Mouse (Mus musculus): ENCODE data around the gene Oxsr1. TPM values are rescaled to one million over a fixed set of nuclear protein-coding genes. Genes with fewer than 3 reads are reported as not detected.
"Not testable (repeated sequence)": the region's sequence is repeated elsewhere in the genome, so short reads cannot be mapped to it uniquely, and the experiment has no call there.

Gene Oxsr1
- polyA plus RNA-seq, 1 experiment from 2014 or later, result 11.9 TPM

GRCm38 (mm10) chr9:119265373-119266120, 56.7 kb downstream of the Oxsr1 start:
- not testable (repeated sequence) for ATAC-seq (ENCODE audit: low FRiP score, low read depth); H3K9ac ChIP-seq; H3K9me3 ChIP-seq; H3K27ac ChIP-seq; H3K4me2 ChIP-seq (replicated peaks); H3K27me3 ChIP-seq; H3K4me3 ChIP-seq; H3K4me1 ChIP-seq
- peaks cover 58% of the 10 kb centered on the region for H3K36me3 ChIP-seq
- WGBS, result 74% methylated on average over 1 of the region's 1 CpGs

- Histone ChIP-seq H3K4me1 (no peaks in the 10 kb centered on the region), H3K4me2 (replicated peaks) (no peak overlapping the region), H3K4me3 (no peak overlapping the region), H3K36me3 (peaks cover 59% of the 10 kb centered on the region), H3K27me3 (no peaks in the 10 kb centered on the region), H3K27ac (no peak overlapping the region), H3K9ac (no peak overlapping the region), H3K9me3 (no peaks in the 10 kb centered on the region)
- 89% methylated on average over 4 of the region's 4 CpGs for WGBS
- ATAC-seq (ENCODE audit: low FRiP score, low read depth), result no peak
Observed at GRCm38 (mm10) chr9:119263067-119263466, 59.2 kb downstream of the Oxsr1 start.

GRCm38 (mm10) chr9:119260825-119261224, 61.4 kb downstream of the Oxsr1 start:
- H3K4me1 ChIP-seq, result no peaks in the 10 kb centered on the region
- 78% methylated on average over 2 of the region's 2 CpGs for WGBS
- no peaks in the 10 kb centered on the region for H3K27me3 ChIP-seq
- no peak for ATAC-seq (ENCODE audit: low FRiP score, low read depth)
- H3K4me2 ChIP-seq (replicated peaks), result no peak overlapping the region
- no peak overlapping the region for H3K27ac ChIP-seq
- H3K9ac ChIP-seq, result no peak overlapping the region
- H3K9me3 ChIP-seq, result no peaks in the 10 kb centered on the region
- H3K36me3 ChIP-seq, result peaks cover 63% of the 10 kb centered on the region
- no peak overlapping the region for H3K4me3 ChIP-seq

GRCm38 (mm10) chr9:119258785-119259184, 63.4 kb downstream of the Oxsr1 start:
- no peak overlapping the region for H3K9ac ChIP-seq
- H3K27me3 ChIP-seq, result no peaks in the 10 kb centered on the region
- no peak overlapping the region for H3K4me3 ChIP-seq
- no peak overlapping the region for H3K27ac ChIP-seq
- peaks cover 61% of the 10 kb centered on the region for H3K36me3 ChIP-seq
- no peaks in the 10 kb centered on the region for H3K9me3 ChIP-seq
- no peak for ATAC-seq (ENCODE audit: low FRiP score, low read depth)
- H3K4me1 ChIP-seq, result no peaks in the 10 kb centered on the region
- WGBS, result 94% methylated on average over 2 of the region's 2 CpGs
- H3K4me2 ChIP-seq (replicated peaks), result no peak overlapping the region

GRCm38 (mm10) chr9:119258128-119258527, 64.1 kb downstream of the Oxsr1 start:
- Histone ChIP-seq H3K4me1 (no peaks in the 10 kb centered on the region), H3K4me2 (replicated peaks) (no peak overlapping the region), H3K9ac (no peak overlapping the region), H3K36me3 (peaks cover 63% of the 10 kb centered on the region), H3K27me3 (no peaks in the 10 kb centered on the region), H3K9me3 (no peaks in the 10 kb centered on the region), H3K4me3 (no peak overlapping the region), H3K27ac (no peak overlapping the region)
- ATAC-seq (ENCODE audit: low FRiP score, low read depth), result no peak
- 88% methylated on average over 5 of the region's 5 CpGs for WGBS

- WGBS, result 95% methylated on average over 12 of the region's 12 CpGs
- no peaks in the 10 kb centered on the region for H3K27me3 ChIP-seq
- no peak for ATAC-seq (ENCODE audit: low FRiP score, low read depth)
- H3K27ac ChIP-seq, result no peak overlapping the region
- no peak overlapping the region for H3K4me2 ChIP-seq (replicated peaks)
- no peaks in the 10 kb centered on the region for H3K9me3 ChIP-seq
- peaks cover 64% of the 10 kb centered on the region for H3K36me3 ChIP-seq
- H3K4me1 ChIP-seq, result no peaks in the 10 kb centered on the region
- H3K4me3 ChIP-seq, result no peak overlapping the region
- no peak overlapping the region for H3K9ac ChIP-seq
Observed at GRCm38 (mm10) chr9:119256161-119256560, 66.1 kb downstream of the Oxsr1 start.

- no peak overlapping the region for H3K27ac ChIP-seq
- H3K9ac ChIP-seq, result no peak overlapping the region
- no peak for ATAC-seq (ENCODE audit: low FRiP score, low read depth)
- WGBS, result 100% methylated on average over 1 of the region's 1 CpGs
- peaks cover 73% of the 10 kb centered on the region for H3K36me3 ChIP-seq
- H3K4me3 ChIP-seq, result no peak overlapping the region
- no peak overlapping the region for H3K4me2 ChIP-seq (replicated peaks)
- no peaks in the 10 kb centered on the region for H3K27me3 ChIP-seq
- no peaks in the 10 kb centered on the region for H3K4me1 ChIP-seq
- no peaks in the 10 kb centered on the region for H3K9me3 ChIP-seq
Observed at GRCm38 (mm10) chr9:119255096-119255495, 67.1 kb downstream of the Oxsr1 start.

- no peak overlapping the region for H3K4me2 ChIP-seq (replicated peaks)
- 74% methylated on average over 2 of the region's 2 CpGs for WGBS
- H3K9ac ChIP-seq, result no peak overlapping the region
- H3K9me3 ChIP-seq, result no peaks in the 10 kb centered on the region
- H3K36me3 ChIP-seq, result peaks cover 69% of the 10 kb centered on the region
- no peak for ATAC-seq (ENCODE audit: low FRiP score, low read depth)
- H3K4me1 ChIP-seq, result no peaks in the 10 kb centered on the region
- H3K27ac ChIP-seq, result no peak overlapping the region
- H3K4me3 ChIP-seq, result no peak overlapping the region
- no peaks in the 10 kb centered on the region for H3K27me3 ChIP-seq
Observed at GRCm38 (mm10) chr9:119254187-119254586, 68.0 kb downstream of the Oxsr1 start.

GRCm38 (mm10) chr9:119247996-119248395, 74.2 kb downstream of the Oxsr1 start:
- Histone ChIP-seq H3K27ac (no peak overlapping the region), H3K9me3 (no peaks in the 10 kb centered on the region), H3K27me3 (no peaks in the 10 kb centered on the region), H3K4me3 (no peak overlapping the region), H3K9ac (no peak overlapping the region), H3K36me3 (peaks cover 50% of the 10 kb centered on the region), H3K4me1 (no peaks in the 10 kb centered on the region), H3K4me2 (replicated peaks) (no peak overlapping the region)
- no peak for ATAC-seq (ENCODE audit: low FRiP score, low read depth)
- WGBS, result 89% methylated on average over 5 of the region's 5 CpGs

- H3K9ac ChIP-seq, result no peak overlapping the region
- no peak for ATAC-seq (ENCODE audit: low FRiP score, low read depth)
- 88% methylated on average over 5 of the region's 5 CpGs for WGBS
- H3K4me2 ChIP-seq (replicated peaks), result no peak overlapping the region
- no peaks in the 10 kb centered on the region for H3K27me3 ChIP-seq
- no peak overlapping the region for H3K4me3 ChIP-seq
- no peak overlapping the region for H3K27ac ChIP-seq
- H3K9me3 ChIP-seq, result no peaks in the 10 kb centered on the region
- H3K4me1 ChIP-seq, result no peaks in the 10 kb centered on the region
- H3K36me3 ChIP-seq, result peaks cover 52% of the 10 kb centered on the region
Observed at GRCm38 (mm10) chr9:119246826-119247225, 75.4 kb downstream of the Oxsr1 start.

- H3K4me3 ChIP-seq, result no peak overlapping the region
- no peaks in the 10 kb centered on the region for H3K4me1 ChIP-seq
- H3K36me3 ChIP-seq, result peaks cover 60% of the 10 kb centered on the region
- ATAC-seq (ENCODE audit: low FRiP score, low read depth), result no peak
- no peaks in the 10 kb centered on the region for H3K9me3 ChIP-seq
- WGBS, result 89% methylated on average over 3 of the region's 3 CpGs
- H3K4me2 ChIP-seq (replicated peaks), result no peak overlapping the region
- no peak overlapping the region for H3K9ac ChIP-seq
- no peaks in the 10 kb centered on the region for H3K27me3 ChIP-seq
- H3K27ac ChIP-seq, result no peak overlapping the region
Observed at GRCm38 (mm10) chr9:119243981-119244380, 78.2 kb downstream of the Oxsr1 start.

- no peak overlapping the region for H3K4me3 ChIP-seq
- no peak overlapping the region for H3K27ac ChIP-seq
- 66% methylated on average over 11 of the region's 11 CpGs for WGBS
- no peaks in the 10 kb centered on the region for H3K9me3 ChIP-seq
- no peak overlapping the region for H3K9ac ChIP-seq
- H3K4me1 ChIP-seq, result no peaks in the 10 kb centered on the region
- no peak overlapping the region for H3K4me2 ChIP-seq (replicated peaks)
- peaks cover 56% of the 10 kb centered on the region for H3K36me3 ChIP-seq
- no peaks in the 10 kb centered on the region for H3K27me3 ChIP-seq
- ATAC-seq (ENCODE audit: low FRiP score, low read depth), result no peak
Observed at GRCm38 (mm10) chr9:119241169-119241865, 80.9 kb downstream of the Oxsr1 start.

Measured in limb, embryonic 13.5 days (tissue).